Mouse (Mus musculus): ENCODE data around the gene Axin1. TPM values are rescaled to one million over a fixed set of nuclear protein-coding genes. Genes with fewer than 3 reads are reported as not detected.
A peak's percentile ranks its signal among the peaks of the same experiment; 100 is the strongest.
"Not testable (repeated sequence)": the region's sequence is repeated elsewhere in the genome, so short reads cannot be mapped to it uniquely, and the experiment has no call there.

Axin1 gene
- polyA plus RNA-seq, 1 experiment from 2014 or later, result 13.1 TPM

DNA sequence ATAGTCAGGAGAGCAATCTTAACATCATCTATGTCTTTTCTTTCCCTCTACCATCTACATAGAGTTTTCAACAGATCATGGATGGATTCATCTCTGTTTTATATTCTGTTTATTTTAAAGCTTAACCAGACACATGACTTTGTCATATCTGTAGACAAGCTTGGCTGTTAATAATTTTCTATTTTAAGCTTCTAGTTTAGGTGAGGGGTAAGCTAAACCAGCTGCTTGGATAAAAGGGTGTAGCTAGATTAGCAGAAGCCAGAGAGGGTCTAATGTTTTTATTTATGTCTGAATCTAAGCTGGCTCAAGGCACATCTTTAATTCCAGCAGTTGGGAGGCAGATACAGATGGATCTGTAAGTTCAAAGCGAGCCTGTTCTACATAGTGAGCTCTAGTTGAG lies 24.2 kb downstream of the Axin1 start:
- H3K27ac ChIP-seq, result no peak overlapping the region
- no peaks in the 10 kb centered on the region for H3K4me1 ChIP-seq
- H3K9ac ChIP-seq, result no peak overlapping the region
- H3K4me3 ChIP-seq (replicated peaks), result no peak overlapping the region
- H3K36me3 ChIP-seq (replicated peaks), result peaks cover 10% of the 10 kb centered on the region
- no peaks in the 10 kb centered on the region for H3K9me3 ChIP-seq
- WGBS, result 94% methylated on average over 1 of the region's 1 CpGs
- H3K27me3 ChIP-seq, result no peaks in the 10 kb centered on the region
- no peak overlapping the region for H3K4me2 ChIP-seq
- no peak for ATAC-seq (ENCODE audit: low FRiP score)

GRCm38 (mm10) chr17:26168039-26168438 lies 29.6 kb downstream of the Axin1 start:
- H3K27me3 ChIP-seq, result no peaks in the 10 kb centered on the region
- 96% methylated on average over 2 of the region's 2 CpGs for WGBS
- no peaks in the 10 kb centered on the region for H3K4me1 ChIP-seq
- H3K4me2 ChIP-seq, result no peak overlapping the region
- no peak overlapping the region for H3K4me3 ChIP-seq (replicated peaks)
- H3K9me3 ChIP-seq, result no peaks in the 10 kb centered on the region
- no peak overlapping the region for H3K27ac ChIP-seq
- H3K9ac ChIP-seq, result no peak overlapping the region
- H3K36me3 ChIP-seq (replicated peaks), result peaks cover 10% of the 10 kb centered on the region
- no peak for ATAC-seq (ENCODE audit: low FRiP score)

- H3K9me3 ChIP-seq; H3K27me3 ChIP-seq; H3K9ac ChIP-seq; H3K4me3 ChIP-seq (replicated peaks); ATAC-seq (ENCODE audit: low FRiP score); H3K4me1 ChIP-seq; H3K27ac ChIP-seq; H3K4me2 ChIP-seq: not testable (repeated sequence)
- WGBS, result 87% methylated on average over 2 of the region's 2 CpGs
- H3K36me3 ChIP-seq (replicated peaks), result peaks cover 33% of the 10 kb centered on the region
These were observed 36.8 kb downstream of the Axin1 start for GRCm38 (mm10) chr17:26175248-26175647.

- Histone ChIP-seq H3K27ac (no peak overlapping the region), H3K9ac (no peak overlapping the region), H3K4me3 (replicated peaks) (no peak overlapping the region), H3K4me2 (no peak overlapping the region), H3K27me3 (no peaks in the 10 kb centered on the region), H3K9me3 (no peaks in the 10 kb centered on the region), H3K4me1 (no peaks in the 10 kb centered on the region), H3K36me3 (replicated peaks) (peaks cover 46% of the 10 kb centered on the region)
- ATAC-seq (ENCODE audit: low FRiP score), result no peak
These were observed 40.1 kb downstream of the Axin1 start for GRCm38 (mm10) chr17:26178611-26179010.

GRCm38 (mm10) chr17:26181179-26181578 lies 42.7 kb downstream of the Axin1 start:
- H3K4me2 ChIP-seq, result no peak overlapping the region
- H3K9me3 ChIP-seq, result no peaks in the 10 kb centered on the region
- H3K27me3 ChIP-seq, result no peaks in the 10 kb centered on the region
- peaks cover 60% of the 10 kb centered on the region for H3K36me3 ChIP-seq (replicated peaks)
- no peak overlapping the region for H3K27ac ChIP-seq
- no peak overlapping the region for H3K9ac ChIP-seq
- WGBS, result 97% methylated on average over 3 of the region's 3 CpGs
- H3K4me1 ChIP-seq, result no peaks in the 10 kb centered on the region
- no peak overlapping the region for H3K4me3 ChIP-seq (replicated peaks)
- ATAC-seq (ENCODE audit: low FRiP score), result no peak

GRCm38 (mm10) chr17:26187592-26187991 lies 49.1 kb downstream of the Axin1 start:
- H3K9me3 ChIP-seq, result no peaks in the 10 kb centered on the region
- no peak overlapping the region for H3K9ac ChIP-seq
- ATAC-seq (ENCODE audit: low FRiP score), result no peak
- no peak overlapping the region for H3K4me3 ChIP-seq (replicated peaks)
- H3K27me3 ChIP-seq, result no peaks in the 10 kb centered on the region
- H3K27ac ChIP-seq, result no peak overlapping the region
- no peak overlapping the region for H3K4me2 ChIP-seq
- WGBS, result 95% methylated on average over 5 of the region's 5 CpGs
- peaks cover 90% of the 10 kb centered on the region for H3K36me3 ChIP-seq (replicated peaks)
- H3K4me1 ChIP-seq, result no peaks in the 10 kb centered on the region

DNA sequence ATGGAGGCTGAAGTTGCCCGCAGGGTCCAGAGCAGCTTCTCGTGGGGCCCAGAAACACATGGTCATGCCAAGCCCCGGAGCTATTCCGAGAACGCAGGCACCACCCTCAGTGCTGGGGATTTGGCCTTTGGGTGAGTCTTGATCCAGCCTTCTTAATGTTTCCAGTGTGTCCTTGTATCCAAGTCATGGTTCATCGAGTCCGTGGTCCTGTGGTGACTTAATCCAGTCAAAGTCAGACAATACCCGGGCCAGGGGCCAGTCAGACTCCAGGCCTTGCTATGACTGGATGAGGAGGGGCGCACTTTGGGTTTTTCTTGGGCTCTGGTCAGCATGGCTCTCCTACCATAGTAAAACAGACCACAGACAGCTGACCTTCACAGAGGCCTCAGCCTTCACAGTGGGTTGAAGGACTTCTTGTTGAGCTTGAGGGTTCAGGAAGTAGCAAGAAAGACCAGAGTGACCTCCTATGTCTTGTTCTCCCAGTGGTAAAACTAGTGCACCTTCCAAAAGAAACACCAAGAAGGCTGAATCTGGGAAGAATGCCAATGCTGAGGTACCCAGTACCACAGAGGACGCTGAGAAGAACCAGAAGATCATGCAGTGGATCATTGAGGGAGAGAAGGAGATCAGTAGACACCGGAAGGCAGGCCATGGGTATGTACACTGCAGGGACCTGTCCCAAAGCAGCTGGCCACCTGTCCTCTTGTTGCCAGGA lies 49.8 kb downstream of the Axin1 start:
- Histone ChIP-seq H3K4me3 (replicated peaks) (no peak overlapping the region), H3K4me2 (no peak overlapping the region), H3K9ac (no peak overlapping the region), H3K4me1 (no peaks in the 10 kb centered on the region), H3K36me3 (replicated peaks) (peaks cover 92% of the 10 kb centered on the region), H3K27me3 (no peaks in the 10 kb centered on the region), H3K27ac (no peak overlapping the region), H3K9me3 (no peaks in the 10 kb centered on the region)
- WGBS, result 95% methylated on average over 11 of the region's 11 CpGs
- ATAC-seq (ENCODE audit: low FRiP score), result no peak

DNA sequence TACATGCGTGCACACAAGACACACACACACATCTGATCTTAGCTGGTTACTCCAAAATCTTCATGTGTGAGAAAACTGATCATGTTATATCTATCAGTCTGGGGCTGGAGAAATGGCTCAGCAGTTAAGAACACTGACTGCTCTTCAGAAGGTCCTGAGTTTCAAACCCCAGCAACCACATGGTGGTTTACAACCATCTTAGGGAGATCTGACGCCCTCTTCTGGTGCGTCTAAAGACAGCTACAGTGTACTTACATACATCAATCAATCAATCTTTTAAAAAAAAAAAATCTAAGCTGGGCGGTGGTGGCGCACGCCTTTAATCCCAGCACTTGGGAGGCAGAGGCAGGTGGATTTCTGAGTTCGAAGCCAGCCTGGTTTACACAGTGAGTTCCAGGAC lies 53.0 kb downstream of the Axin1 start:
- peaks cover 94% of the 10 kb centered on the region for H3K36me3 ChIP-seq (replicated peaks)
- H3K9ac ChIP-seq; H3K4me1 ChIP-seq; H3K4me3 ChIP-seq (replicated peaks); H3K4me2 ChIP-seq; ATAC-seq (ENCODE audit: low FRiP score); H3K27me3 ChIP-seq; H3K9me3 ChIP-seq; H3K27ac ChIP-seq: not testable (repeated sequence)
- 93% methylated on average over 7 of the region's 7 CpGs for WGBS

- no peak for ATAC-seq (ENCODE audit: low FRiP score)
- H3K4me1 ChIP-seq, result no peaks in the 10 kb centered on the region
- WGBS, result 96% methylated on average over 15 of the region's 15 CpGs
- no peaks in the 10 kb centered on the region for H3K27me3 ChIP-seq
- no peak overlapping the region for H3K27ac ChIP-seq
- no peak overlapping the region for H3K4me3 ChIP-seq (replicated peaks)
- H3K36me3 ChIP-seq (replicated peaks), result peaks cover 96% of the 10 kb centered on the region
- H3K9ac ChIP-seq, result no peak overlapping the region
- H3K4me2 ChIP-seq, result no peak overlapping the region
- H3K9me3 ChIP-seq, result no peaks in the 10 kb centered on the region
These were observed 54.1 kb downstream of the Axin1 start for GRCm38 (mm10) chr17:26192481-26193190.

GRCm38 (mm10) chr17:26198892-26199291 lies 60.4 kb downstream of the Axin1 start, which contains the start of gene Pdia2:
Pdia2 (minus strand) TSS chr17:26199087.
- Histone ChIP-seq H3K9ac (no peak within 1 kb of the TSS), H3K4me1 (peaks cover 23% of the 10 kb centered on the region), H3K36me3 (replicated peaks) (peaks cover 42% of the 10 kb centered on the region), H3K4me2 (no peak within 1 kb of the TSS), H3K27me3 (peaks cover 53% of the 10 kb centered on the region), H3K4me3 (replicated peaks) (no peak within 1 kb of the TSS), H3K27ac (no peak within 1 kb of the TSS), H3K9me3 (no peaks in the 10 kb centered on the region)
- 86% methylated on average over 4 of the region's 4 CpGs for WGBS
- ATAC-seq (ENCODE audit: low FRiP score), result no peak

DNA sequence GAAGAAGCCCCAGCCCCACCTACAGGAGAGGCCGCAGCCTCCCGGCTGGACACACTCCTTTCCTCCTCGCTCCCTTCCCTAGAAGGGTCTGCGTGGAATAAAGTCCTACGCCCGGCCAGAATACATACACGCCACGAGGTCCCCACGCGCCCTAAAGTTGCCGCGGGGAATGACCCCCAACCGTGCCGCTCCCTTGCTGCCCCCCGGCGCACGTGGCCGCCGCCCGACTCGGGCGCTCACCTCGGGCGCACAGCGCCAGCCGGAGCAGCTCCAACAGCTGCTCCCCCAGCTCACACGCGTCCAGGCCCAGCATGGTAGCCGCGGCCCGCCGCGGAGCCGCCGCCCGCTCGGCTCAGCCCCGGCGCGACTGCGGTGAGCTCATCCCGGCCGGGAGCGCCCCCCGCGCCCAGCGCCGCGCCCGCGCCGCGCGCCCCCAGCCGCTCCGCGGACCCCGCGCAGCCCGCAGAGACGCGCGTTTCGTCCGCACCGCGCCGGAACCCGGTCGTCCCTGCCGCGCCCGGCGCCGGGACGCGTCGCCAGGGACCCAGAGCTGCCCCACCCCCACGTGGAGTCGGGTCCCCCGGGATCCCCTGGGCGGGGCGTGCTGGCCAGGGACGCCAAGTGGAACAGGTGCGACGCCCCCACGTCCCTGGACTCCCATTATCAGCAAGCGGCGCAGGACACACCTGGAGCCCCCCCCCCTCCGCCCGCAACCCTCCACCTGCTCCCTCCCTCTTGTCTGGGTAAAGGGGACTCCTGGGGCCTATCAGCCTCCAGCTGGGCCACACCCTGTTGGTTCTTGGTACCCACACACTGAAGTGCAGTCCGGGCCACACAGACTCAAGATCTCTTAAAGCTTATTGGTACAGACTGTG lies 62.6 kb downstream of the Axin1 start:
- Histone ChIP-seq H3K9me3 (no peaks in the 10 kb centered on the region), H3K36me3 (replicated peaks) (peaks cover 21% of the 10 kb centered on the region), H3K4me1 (peaks cover 23% of the 10 kb centered on the region), H3K4me2 (peak overlapping the region; percentile 93), H3K27me3 (peaks cover 74% of the 10 kb centered on the region), H3K27ac (no peak overlapping the region), H3K4me3 (replicated peaks) (peak overlapping the region; percentile 53), H3K9ac (peak overlapping the region; percentile 60)
- WGBS, result under 1% methylated on average over 74 of the region's 92 CpGs
- ATAC-seq (ENCODE audit: low FRiP score), result peak; percentile 66

DNA sequence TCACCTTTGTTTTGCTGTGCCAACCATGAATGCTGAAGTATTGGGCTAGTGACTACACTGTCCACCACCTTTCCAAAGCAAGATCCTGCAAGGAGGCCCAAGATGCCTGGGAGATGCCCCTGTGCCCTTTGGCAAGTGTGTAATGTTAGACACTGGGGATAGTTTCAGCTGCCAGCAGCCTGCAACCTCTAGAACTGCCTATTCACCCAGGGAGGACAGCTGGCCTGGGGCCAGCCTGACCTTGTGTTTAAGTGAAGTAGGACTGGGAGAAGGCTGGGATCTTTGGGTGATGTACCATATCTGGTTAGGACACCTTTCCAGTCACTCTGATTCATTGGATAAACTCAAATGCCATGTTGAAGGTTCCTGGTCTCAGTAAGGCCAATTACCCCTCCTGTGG lies 63.5 kb downstream of the Axin1 start:
- H3K36me3 ChIP-seq (replicated peaks), result peaks cover 11% of the 10 kb centered on the region
- no peak for ATAC-seq (ENCODE audit: low FRiP score)
- H3K9ac ChIP-seq, result no peak overlapping the region
- 0 out of 2 replicates have a peak overlapping the region, but pooled peaks have one; percentile 40 for H3K4me3 ChIP-seq (replicated peaks)
- H3K4me1 ChIP-seq, result peaks cover 23% of the 10 kb centered on the region
- H3K27me3 ChIP-seq, result peaks cover 74% of the 10 kb centered on the region
- H3K4me2 ChIP-seq, result no peak overlapping the region
- no peak overlapping the region for H3K27ac ChIP-seq
- no peaks in the 10 kb centered on the region for H3K9me3 ChIP-seq
